Comparison of ENCODE assay signal across 9 mouse cellular contexts in genomic region chr2:144177268-144177667, GRCm38 (mm10).
DNase-seq lines count a peak whose midpoint lies in the region; ATAC-seq lines count a peak whose summit lies in the region.
"Had no signal": no experiment of that assay in that cellular context is flagged by ENCODE, and none has a peak within 500 bp of the region (broad histone marks: within the 10 kb centered on the region; RNA-seq: fewer than 3 reads in every experiment).

No protein-coding gene starts in this region.

- no peaks in the 10 kb centered on the region for H3K27me3 ChIP-seq in midbrain, embryonic 10.5 days (ENCODE audit: low read depth, poor library complexity, severe bottlenecking)
- no peaks in the 10 kb centered on the region for H3K27me3 ChIP-seq in midbrain, embryonic 14.5 days (ENCODE audit: control insufficient read depth, insufficient read depth, low read length)
- no peaks in the 10 kb centered on the region for H3K27me3 ChIP-seq in limb, embryonic 10.5 days (ENCODE audit: low read depth, poor library complexity, severe bottlenecking)
- H3K27me3 ChIP-seq in stomach, embryonic 15.5 days (replicated peaks): no peaks in the 10 kb centered on the region
- H3K27me3 ChIP-seq: embryonic facial prominence, embryonic 15.5 days had no signal

- DNase-seq in midbrain, embryonic 10.5 days (ENCODE audit: low spot score): no peak
- DNase-seq in midbrain, embryonic 14.5 days: no peak
- peak; percentile 36 to 52 for DNase-seq in gastrocnemius, postnatal 36 days
- DNase-seq in limb, embryonic 10.5 days (ENCODE audit: low spot score): no peak
- no peak for DNase-seq in urinary bladder, adult 2 months (ENCODE audit: low spot score)
- no peak for DNase-seq in cerebellum, adult 9-11 months
- DNase-seq in layer of hippocampus, postnatal 25 days (ENCODE audit: extremely low spot score in 1 of 2, low spot score in 1 of 2): no peak

- peaks cover 5% of the 10 kb centered on the region for H3K4me1 ChIP-seq in midbrain, embryonic 10.5 days
- no peaks in the 10 kb centered on the region for H3K4me1 ChIP-seq in midbrain, embryonic 14.5 days (ENCODE audit: control insufficient read depth, insufficient read depth, low read length)
- peaks cover 9% of the 10 kb centered on the region for H3K4me1 ChIP-seq in limb, embryonic 10.5 days
- H3K4me1 ChIP-seq in stomach, embryonic 15.5 days: peaks cover 10% of the 10 kb centered on the region

- ATAC-seq in midbrain, embryonic 14.5 days (ENCODE audit: low FRiP score, low TSS enrichment): no peak
- ATAC-seq in stomach, embryonic 15.5 days (ENCODE audit: insufficient read depth, low FRiP score, low read depth): peak; percentile 25; the same call in 1 of the 2 replicates

- H3K9ac ChIP-seq in midbrain, embryonic 14.5 days (replicated peaks; ENCODE audit: low read length): no peak overlapping the region
- H3K9ac ChIP-seq in stomach, embryonic 15.5 days: no peak overlapping the region
- H3K9ac ChIP-seq: embryonic facial prominence, embryonic 15.5 days had no signal

- H3K4me3 ChIP-seq in midbrain, embryonic 10.5 days: no peak overlapping the region
- no peak overlapping the region for H3K4me3 ChIP-seq in midbrain, embryonic 14.5 days (replicated peaks; ENCODE audit: low read depth, low read length)
- H3K4me3 ChIP-seq in limb, embryonic 10.5 days: no peak overlapping the region
- no peak overlapping the region for H3K4me3 ChIP-seq in stomach, embryonic 15.5 days (replicated peaks)
- H3K4me3 ChIP-seq: embryonic facial prominence, embryonic 15.5 days had no signal

- H3K27ac ChIP-seq in midbrain, embryonic 10.5 days (replicated peaks): 0 out of 2 replicates have a peak overlapping the region, but pooled peaks have one; percentile 13
- no peak overlapping the region for H3K27ac ChIP-seq in midbrain, embryonic 14.5 days (replicated peaks; ENCODE audit: low read depth, low read length)
- peak overlapping the region; percentile 25; the same call in 1 of the 2 replicates for H3K27ac ChIP-seq in limb, embryonic 10.5 days
- peak overlapping the region; percentile 48; the same call in 1 of the 2 replicates for H3K27ac ChIP-seq in stomach, embryonic 15.5 days
- H3K27ac ChIP-seq: embryonic facial prominence, embryonic 15.5 days had no signal

- intact Hi-C loops in gastrocnemius, postnatal 36 days (cut with DNase I): no loop called here

- no peak overlapping the region for H3K4me2 ChIP-seq in midbrain, embryonic 14.5 days (ENCODE audit: low read length)
- H3K4me2 ChIP-seq in stomach, embryonic 15.5 days: peak overlapping the region; percentile 13; the same call in 1 of the 2 replicates
- H3K4me2 ChIP-seq: embryonic facial prominence, embryonic 15.5 days had no signal

- 56% methylated on average over 6 of the region's 6 CpGs for WGBS in midbrain, embryonic 10.5 days
- WGBS in midbrain, embryonic 14.5 days: 53% methylated on average over 6 of the region's 6 CpGs
- WGBS in limb, embryonic 10.5 days: 57% methylated on average over 6 of the region's 6 CpGs
- 33% methylated on average over 6 of the region's 6 CpGs for WGBS in stomach, embryonic 15.5 days

- no peaks in the 10 kb centered on the region for H3K36me3 ChIP-seq in midbrain, embryonic 10.5 days
- H3K36me3 ChIP-seq in midbrain, embryonic 14.5 days (ENCODE audit: control insufficient read depth, insufficient read depth, low read length): no peaks in the 10 kb centered on the region
- no peaks in the 10 kb centered on the region for H3K36me3 ChIP-seq in limb, embryonic 10.5 days
- no peaks in the 10 kb centered on the region for H3K36me3 ChIP-seq in stomach, embryonic 15.5 days
- H3K36me3 ChIP-seq: embryonic facial prominence, embryonic 15.5 days had no signal

- no peaks in the 10 kb centered on the region for H3K9me3 ChIP-seq in midbrain, embryonic 10.5 days (replicated peaks)
- H3K9me3 ChIP-seq in midbrain, embryonic 14.5 days (ENCODE audit: control insufficient read depth, low read length): no peaks in the 10 kb centered on the region
- H3K9me3 ChIP-seq in limb, embryonic 10.5 days (replicated peaks): no peaks in the 10 kb centered on the region
- H3K9me3 ChIP-seq in stomach, embryonic 15.5 days: no peaks in the 10 kb centered on the region
- H3K9me3 ChIP-seq: embryonic facial prominence, embryonic 15.5 days had no signal

Comparison
In these comparisons a context has a peak if more than half of its experiments do, and no peak if none do; other contexts are left out.
1. DNase-seq: peak in gastrocnemius, postnatal 36 days (2 of 2); none in midbrain, embryonic 10.5 days (single experiment), midbrain, embryonic 14.5 days (single experiment), limb, embryonic 10.5 days (single experiment), urinary bladder, adult 2 months (single experiment), cerebellum, adult 9-11 months (single experiment) and layer of hippocampus, postnatal 25 days (0 of 2).